Mouse (Mus musculus): Measurements from ENCODE around the gene Gpr107.
A peak's percentile ranks its signal among the peaks of the same experiment; 100 is the strongest.

Gpr107 gene

GRCm38 (mm10) chr2:31151892-31152812, at the start of gene Gpr107:
Gpr107 (plus strand) TSS chr2:31152316.
- peak; percentile 34 to 61 for DNase-seq (ENCODE audit: low read depth in 1 of 2, low spot score in 2 of 2)

DNA sequence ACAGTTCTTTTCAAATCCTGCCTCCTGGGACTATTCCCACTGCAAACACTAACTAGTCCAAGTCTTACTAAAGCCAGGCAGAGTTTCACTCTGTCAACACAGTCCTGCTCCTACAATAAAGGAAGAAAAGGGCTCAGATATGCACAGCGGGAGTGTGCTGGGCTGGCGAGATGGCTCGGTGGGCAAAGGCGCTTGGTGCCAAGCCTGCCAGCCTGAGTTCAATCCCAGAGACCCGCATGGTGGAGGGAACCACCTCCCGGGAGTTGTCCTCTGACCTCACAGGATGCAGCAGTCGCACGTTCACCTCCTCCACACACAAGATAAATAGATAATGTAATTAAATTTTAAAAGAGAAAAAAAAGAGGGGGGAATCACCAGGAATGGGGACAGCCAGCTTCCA, 48.8 kb upstream of the Gpr107 start:
- no peak for DNase-seq (ENCODE audit: low read depth in 1 of 2, low spot score in 2 of 2)

DNA sequence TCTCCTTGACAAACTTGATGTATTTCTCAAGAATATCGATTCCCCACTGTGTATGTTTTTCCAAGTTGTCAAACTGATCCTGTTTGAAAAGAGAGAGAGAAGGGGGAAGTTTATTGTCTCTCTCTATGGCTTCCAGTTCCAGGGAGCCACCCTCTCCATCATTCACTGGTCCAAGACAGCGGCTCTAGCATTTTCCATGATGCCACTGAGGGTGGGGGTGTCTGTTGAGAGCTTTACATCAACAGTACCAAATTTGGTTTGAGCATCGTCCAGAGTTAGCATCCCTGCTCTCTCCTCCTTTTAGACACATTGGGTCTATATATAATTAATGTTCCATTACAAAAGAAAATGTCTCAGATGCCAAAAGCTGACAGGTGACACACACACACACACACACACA, 46.8 kb upstream of the Gpr107 start:
- no peak for DNase-seq (ENCODE audit: low read depth in 1 of 2, low spot score in 2 of 2)

GRCm38 (mm10) chr2:31106004-31106403, 46.1 kb upstream of the Gpr107 start:
- no peak for DNase-seq (ENCODE audit: low read depth in 1 of 2, low spot score in 2 of 2)

GRCm38 (mm10) chr2:31106621-31107320, 45.3 kb upstream of the Gpr107 start:
- DNase-seq (ENCODE audit: low read depth in 1 of 2, low spot score in 2 of 2), result no peak

DNA sequence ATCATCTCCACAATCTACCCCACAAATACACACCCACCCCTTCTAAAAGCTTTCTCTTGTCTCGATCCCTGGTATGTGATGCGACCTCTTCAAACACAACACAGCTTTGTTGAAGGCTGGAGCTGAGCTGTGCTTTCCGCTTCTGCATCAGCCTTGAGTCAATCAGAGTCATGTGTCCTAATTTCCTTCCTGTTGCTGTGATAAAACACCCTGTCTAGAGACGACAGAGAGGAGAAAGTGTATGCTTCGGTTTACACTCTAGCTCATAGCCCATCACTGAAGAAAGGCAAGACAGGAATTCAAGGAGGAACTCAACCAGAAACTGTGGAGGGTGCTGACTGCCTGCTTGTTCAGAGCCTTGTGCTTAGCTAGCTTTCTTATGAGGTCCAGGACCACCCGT, 43.9 kb upstream of the Gpr107 start:
- no peak for DNase-seq (ENCODE audit: low read depth in 1 of 2, low spot score in 2 of 2)

GRCm38 (mm10) chr2:31109960-31110548, 42.1 kb upstream of the Gpr107 start:
- DNase-seq (ENCODE audit: low read depth in 1 of 2, low spot score in 2 of 2), result no peak

GRCm38 (mm10) chr2:31111685-31112084, 40.4 kb upstream of the Gpr107 start:
- no peak for DNase-seq (ENCODE audit: low read depth in 1 of 2, low spot score in 2 of 2)

DNA sequence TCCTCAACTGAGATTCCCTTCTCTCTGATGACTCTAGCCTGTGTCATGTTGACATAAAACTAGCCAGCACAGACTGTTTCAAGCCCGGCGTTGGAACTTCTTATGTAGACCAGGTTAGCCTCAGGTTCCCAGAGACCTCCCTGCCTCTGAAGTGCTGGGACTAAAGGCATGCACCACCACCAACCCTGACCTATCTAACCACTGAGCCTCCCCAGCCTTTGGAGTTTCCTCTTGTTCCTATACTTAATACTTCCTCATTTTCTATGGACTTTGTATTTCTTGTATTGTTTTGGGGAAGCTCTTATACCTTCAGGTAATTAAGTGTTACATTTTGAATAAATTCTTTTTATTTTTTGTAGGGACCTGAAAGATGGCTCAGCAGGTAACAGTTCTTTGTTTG, 37.9 kb upstream of the Gpr107 start:
- no peak for DNase-seq (ENCODE audit: low read depth in 1 of 2, low spot score in 2 of 2)

- no peak for DNase-seq (ENCODE audit: low read depth in 1 of 2, low spot score in 2 of 2)
Measured at GRCm38 (mm10) chr2:31115091-31115942, 36.8 kb upstream of the Gpr107 start.

GRCm38 (mm10) chr2:31115943-31116731, 36.0 kb upstream of the Gpr107 start:
- no peak for DNase-seq (ENCODE audit: low read depth in 1 of 2, low spot score in 2 of 2)

GRCm38 (mm10) chr2:31118211-31118610, 33.9 kb upstream of the Gpr107 start:
- DNase-seq (ENCODE audit: low read depth in 1 of 2, low spot score in 2 of 2), result no peak

GRCm38 (mm10) chr2:31118639-31119380, 33.3 kb upstream of the Gpr107 start:
- no peak for DNase-seq (ENCODE audit: low read depth in 1 of 2, low spot score in 2 of 2)

DNA sequence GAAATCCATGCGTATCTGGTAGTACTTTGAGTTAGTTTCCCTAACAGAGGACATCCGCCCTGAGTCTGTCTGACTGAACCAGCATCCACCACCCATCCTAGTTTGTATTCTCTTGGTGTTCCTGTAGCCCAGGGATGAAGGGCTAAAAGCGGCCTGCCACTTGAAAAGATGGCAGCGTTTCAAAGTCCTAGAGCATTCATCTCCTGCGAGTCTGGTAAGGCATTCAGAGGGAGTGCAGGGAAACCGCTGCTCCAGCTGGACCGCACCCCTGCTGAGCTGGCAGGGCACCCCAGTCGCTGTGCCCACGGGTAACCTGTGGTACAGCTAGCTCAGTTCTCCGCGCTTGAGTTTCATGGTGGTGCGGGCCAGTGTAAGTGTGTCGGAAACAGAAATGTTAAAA, 32.3 kb upstream of the Gpr107 start:
- DNase-seq (ENCODE audit: low read depth in 1 of 2, low spot score in 2 of 2), result no peak

DNA sequence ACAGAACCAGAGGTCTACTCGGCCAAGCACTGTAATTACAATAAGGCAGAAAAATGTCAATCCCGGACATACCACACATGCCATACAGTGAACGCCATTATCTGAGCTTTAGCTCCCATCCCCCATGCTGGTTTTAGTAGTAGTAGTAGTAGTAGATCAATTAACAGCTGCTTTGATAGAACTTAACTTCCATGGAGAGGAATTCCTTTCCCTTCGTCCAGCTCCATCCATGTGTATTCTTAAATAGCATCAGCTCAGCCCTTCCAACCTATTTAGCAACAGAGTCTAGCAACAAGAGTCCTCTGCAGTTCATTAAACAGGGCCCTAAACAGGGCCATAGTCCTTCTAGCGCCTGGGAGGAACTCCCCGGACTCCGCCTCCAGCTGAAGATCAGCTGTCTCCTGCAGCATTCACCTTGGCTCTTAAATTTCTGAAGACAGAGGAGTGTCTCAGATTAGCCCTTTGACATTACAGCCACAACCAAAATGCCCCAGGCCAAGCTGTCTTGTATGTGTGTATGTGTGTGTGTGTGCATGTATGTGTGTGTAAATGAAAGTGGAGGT, 30.9 kb upstream of the Gpr107 start:
- DNase-seq (ENCODE audit: low read depth in 1 of 2, low spot score in 2 of 2), result no peak

DNA sequence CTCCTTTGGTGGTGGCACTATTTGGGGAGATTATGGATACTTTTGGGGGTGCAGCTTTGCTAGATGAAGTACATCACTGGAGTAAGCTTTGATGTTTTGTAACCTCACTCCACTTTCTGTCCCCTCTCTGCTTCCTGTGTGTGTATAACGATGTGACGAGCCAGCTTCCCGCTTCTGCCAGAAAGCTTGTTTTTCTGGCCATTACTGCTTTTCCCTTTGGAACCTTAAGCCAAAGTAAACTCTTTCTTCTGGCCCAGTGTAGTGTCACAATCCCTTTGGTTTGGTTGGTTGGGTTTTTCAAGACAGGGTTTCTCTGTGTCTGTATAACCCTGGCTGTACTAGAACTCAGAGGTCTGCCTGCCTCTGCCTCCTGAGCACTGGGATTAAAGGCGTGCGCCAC, 29.3 kb upstream of the Gpr107 start:
- no peak for DNase-seq (ENCODE audit: low read depth in 1 of 2, low spot score in 2 of 2)

GRCm38 (mm10) chr2:31123493-31123892, 28.6 kb upstream of the Gpr107 start:
- DNase-seq (ENCODE audit: low read depth in 1 of 2, low spot score in 2 of 2), result no peak

GRCm38 (mm10) chr2:31124694-31125093, 27.4 kb upstream of the Gpr107 start:
- DNase-seq (ENCODE audit: low read depth in 1 of 2, low spot score in 2 of 2), result no peak

- no peak for DNase-seq (ENCODE audit: low read depth in 1 of 2, low spot score in 2 of 2)
Measured at GRCm38 (mm10) chr2:31125156-31125555, 27.0 kb upstream of the Gpr107 start.
